Mouse (Mus musculus) layer of hippocampus, adult 11-12 months (tissue): ENCODE measurements at regions not wholly inside any gene's neighbourhood (a gene's known extent, or its start where the extent isn't known, plus 50 kb on each side); places are given as distances from the start of the nearest gene placed in this dataset.
A peak's percentile ranks its signal among the peaks of the same experiment; 100 is the strongest.

Experiments
- DNase-seq: peaks from one replicate; pipeline ENCODE4 v3.0.0; 2022; ENCODE audit warnings: low spot score

GRCm38 (mm10) chr2:178660071-178660470 is 229.7 kb downstream of the Cdh26 start:
- DNase-seq, result no peak

DNA sequence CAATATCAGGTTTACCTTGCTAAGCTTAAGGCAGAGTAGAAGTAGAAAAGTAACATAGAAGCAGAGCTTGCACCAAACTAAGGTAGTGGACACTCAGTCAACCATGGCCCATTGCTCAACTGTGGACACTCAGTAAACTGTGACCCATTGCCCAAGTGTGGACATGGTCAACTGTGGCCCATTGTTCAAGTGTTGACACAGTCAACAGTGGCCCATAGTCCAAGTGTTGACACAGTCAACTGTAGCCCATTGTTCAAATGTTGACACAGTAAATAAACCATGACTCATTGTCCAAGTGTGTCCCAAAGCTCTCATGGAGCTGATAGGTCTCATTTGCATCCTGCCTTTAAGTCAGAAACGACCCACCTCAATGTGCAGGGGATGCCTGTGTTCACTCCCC is 232.1 kb downstream of the Cdh26 start:
- DNase-seq, result no peak

DNA sequence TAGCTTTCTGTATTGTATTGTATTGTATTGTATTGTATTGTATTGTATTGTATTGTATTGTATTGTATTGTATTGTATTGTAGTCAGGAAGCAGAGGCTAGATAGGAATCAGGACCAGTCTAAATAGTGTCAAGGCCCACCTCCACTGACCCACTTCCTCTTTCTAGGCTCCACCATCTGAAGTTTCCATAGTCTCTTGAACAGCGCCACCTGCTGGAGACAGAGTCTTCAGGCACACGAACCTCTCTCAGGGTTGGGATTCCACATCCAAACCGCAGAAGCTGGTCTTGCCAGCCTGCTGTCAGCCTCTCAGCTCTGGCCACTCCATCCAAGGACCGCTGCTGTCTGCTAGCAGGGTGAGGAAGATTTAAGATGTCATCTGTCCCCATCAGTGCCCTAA is 234.6 kb downstream of the Cdh26 start:
- peak; percentile 67 for DNase-seq

DNA sequence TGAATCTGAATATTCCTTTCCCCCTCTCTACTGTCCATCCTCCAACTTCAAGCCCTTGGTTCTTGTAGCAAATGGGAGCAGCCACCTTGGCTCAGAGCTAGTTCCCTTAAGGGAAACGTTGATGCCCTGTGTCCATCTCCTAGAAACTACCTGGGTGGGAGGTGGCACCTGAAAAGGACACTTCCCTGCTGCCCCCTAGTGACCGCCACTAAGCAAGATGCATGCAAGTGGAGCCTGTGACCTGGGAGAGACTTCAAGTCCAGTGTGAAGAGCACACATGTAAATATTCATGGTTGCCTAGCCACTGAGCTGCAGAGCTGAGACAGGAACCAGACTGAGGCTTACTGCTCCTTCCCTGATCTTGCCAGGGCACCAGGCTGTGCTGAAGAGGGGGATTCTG is 238.1 kb downstream of the Cdh26 start:
- DNase-seq, result no peak

DNA sequence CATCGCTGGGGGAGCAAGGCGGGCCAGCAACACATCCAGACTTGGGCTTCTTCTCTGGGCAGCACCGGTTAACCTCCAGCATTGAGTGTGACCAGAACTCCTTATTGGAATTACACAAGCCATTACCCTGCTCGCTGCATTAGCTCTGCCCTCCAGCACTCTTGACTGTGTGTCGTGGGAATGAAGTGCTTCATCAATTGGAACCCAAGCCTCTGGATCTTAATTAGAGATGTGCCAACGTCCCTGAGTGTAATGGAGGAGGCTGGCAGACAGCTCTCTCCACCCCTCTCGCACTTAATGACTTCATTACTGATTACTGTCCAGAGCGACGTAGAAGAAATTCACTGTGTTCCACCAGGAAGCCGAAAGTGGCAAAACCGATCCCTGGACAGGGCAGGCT is 240.6 kb downstream of the Cdh26 start:
- DNase-seq, result no peak

DNA sequence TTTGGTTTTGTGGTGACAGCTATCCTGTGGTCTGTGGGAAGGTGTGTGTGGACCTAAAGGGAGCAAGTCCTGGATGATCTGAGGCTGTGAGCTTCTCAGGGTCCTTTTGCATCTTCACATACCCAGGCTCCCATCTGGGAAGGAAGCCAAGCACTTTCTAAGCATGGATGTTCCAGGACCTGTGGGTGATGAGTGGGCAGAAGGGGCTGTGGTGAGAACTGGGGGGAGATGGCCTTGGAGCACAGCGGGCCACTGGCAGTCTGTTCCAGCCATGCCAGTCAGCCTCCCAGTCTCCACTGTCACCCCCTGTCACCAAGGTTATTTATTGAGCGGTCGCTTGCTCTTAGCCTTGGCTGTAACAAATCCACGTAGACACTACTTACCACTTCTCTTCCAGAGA is 243.3 kb downstream of the Cdh26 start:
- no peak for DNase-seq

DNA sequence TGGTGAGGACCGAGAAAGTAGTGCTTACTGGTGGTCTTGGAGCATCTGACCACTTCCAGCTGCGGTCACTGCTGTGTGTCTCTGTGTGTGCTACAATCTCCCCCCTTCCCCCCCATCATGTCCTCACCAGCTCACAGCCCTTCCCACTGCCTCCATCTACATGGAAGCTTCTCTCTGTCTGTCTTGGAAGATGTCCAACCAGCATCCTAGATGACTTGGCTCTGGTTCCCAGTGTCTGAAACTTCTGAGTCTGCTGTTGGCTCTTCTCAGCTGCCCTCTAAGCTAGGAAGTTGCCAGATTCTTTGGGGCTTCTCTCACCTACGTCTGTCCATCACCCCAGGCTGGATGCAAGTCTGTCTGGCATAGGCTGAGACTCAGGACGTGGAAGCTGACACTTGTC is 244.3 kb downstream of the Cdh26 start:
- no peak for DNase-seq

GRCm38 (mm10) chr2:178676970-178677369 is 246.6 kb downstream of the Cdh26 start:
- DNase-seq, result no peak

DNA sequence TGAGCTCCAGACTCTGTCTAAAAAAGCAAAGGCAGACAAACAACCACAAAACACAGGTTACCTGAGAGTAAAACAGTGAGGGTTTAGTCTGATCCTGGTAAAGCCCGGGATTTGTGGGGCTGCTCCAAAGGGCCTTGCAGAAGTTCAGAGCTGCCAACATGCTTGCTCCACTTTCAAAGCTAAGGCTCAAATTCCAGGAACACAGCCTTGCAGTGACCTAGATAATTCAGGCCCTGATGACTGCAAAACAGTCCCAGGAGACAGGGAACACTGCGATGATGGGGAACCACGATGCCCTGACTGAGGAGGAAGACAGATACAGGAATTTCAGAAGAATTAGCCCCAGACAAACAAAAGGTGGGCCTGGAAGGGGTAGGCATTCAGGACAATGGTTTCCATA is 250.0 kb downstream of the Cdh26 start:
- no peak for DNase-seq

GRCm38 (mm10) chr2:178684026-178684958 is 254.0 kb downstream of the Cdh26 start:
- DNase-seq, result no peak

DNA sequence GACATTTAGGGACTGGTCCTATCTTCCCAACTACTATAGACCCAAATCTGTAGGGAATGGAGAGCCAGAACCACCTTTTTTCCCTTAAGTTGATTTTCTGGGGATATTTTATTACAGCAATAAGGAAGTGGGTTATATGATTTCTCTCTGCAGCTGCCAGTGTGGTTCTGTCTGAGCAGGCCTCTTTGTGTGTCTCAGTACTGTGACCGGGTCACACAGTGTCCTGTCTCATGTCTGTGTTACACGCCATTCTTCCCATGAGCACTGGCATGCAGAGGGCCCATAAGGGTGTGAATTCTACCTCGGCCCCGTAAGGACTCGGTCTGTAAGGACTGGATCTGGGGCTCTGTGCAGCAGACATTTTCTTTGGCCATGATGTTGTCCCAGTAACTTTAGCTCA is 254.9 kb downstream of the Cdh26 start:
- no peak for DNase-seq

GRCm38 (mm10) chr2:178686167-178686601 is 255.9 kb downstream of the Cdh26 start:
- no peak for DNase-seq

DNA sequence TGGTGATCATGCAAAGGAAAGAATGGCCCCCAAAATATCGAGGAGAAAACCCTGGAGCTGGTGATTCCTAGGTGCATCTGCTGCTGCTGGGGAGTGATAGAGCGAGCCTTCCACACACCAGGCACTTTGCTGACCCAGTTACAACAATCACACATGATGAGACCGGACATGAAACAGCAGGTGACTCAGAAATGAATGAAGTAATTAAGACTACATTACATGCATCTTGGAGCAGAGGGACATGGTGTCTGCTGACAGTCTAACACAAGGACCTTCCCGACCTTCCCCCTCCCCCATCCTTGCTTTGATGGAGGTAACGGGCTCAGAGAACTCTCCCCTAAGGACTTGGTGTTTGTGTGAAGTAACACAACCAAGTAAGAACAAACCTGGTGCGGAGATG is 258.3 kb downstream of the Cdh26 start:
- DNase-seq, result no peak

GRCm38 (mm10) chr2:178691190-178691864 is 261.0 kb downstream of the Cdh26 start:
- no peak for DNase-seq

DNA sequence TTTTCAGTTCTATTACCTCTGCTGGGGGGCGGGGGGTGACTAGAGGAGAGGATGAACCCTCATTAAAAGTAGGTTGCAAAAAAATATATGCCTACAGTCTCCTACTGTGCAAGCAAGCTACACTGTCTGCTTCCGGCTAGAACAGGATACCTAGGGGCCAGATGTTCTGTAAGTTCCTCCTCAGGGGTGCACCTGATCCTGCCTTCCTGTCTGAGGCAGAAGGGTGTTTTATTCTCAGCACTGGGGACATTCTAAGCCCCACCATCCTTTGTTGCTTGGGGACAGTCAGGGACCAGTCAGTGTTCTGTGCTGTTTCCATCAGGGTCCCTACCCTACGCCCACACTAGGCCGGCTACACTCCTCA is 261.5 kb downstream of the Cdh26 start:
- no peak for DNase-seq

- DNase-seq, result no peak
Measured at GRCm38 (mm10) chr2:178692231-178692630, 261.9 kb downstream of the Cdh26 start.

- peak; percentile 76 for DNase-seq
Measured at GRCm38 (mm10) chr2:178698648-178699047, 268.3 kb downstream of the Cdh26 start.

DNA sequence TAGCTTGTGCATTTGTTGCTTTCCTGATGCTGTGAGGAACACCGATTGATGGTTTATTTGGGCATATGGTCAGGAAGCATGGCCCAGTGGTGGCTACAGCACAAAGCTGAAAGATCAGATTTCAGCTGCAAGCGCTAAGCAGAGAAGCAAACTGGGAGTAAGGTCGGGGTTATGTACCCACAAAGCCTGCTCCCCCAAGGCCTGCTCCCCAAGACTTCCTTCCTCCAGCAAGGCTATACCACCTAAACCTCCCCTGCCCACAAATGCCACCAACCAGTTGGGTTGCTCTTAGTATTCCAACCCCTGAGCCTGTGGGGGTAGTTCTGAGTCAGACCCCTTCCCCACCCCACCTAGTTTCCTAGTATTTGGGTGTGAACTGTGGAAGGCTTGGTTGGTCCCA is 270.5 kb downstream of the Cdh26 start:
- DNase-seq, result no peak

DNA sequence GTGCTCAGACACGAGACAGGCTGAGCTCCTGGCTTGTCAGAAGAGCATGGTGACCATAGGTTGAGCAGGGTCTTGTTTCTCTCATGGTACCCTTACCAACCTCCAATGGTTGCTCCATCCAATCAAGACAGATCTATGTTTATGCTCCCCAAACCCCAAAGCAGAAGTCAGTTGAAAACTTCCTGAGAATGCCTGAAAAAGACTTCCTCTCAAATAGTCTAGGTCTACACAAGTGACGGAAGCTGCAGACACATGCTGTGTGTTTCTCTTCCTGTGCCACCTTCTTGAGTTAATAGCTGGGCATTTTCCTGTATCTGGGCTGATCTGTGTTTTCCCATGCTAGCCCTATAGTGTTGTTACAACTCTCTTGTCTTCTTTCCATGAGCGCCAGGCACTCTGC is 274.2 kb downstream of the Cdh26 start:
- DNase-seq, result no peak

DNA sequence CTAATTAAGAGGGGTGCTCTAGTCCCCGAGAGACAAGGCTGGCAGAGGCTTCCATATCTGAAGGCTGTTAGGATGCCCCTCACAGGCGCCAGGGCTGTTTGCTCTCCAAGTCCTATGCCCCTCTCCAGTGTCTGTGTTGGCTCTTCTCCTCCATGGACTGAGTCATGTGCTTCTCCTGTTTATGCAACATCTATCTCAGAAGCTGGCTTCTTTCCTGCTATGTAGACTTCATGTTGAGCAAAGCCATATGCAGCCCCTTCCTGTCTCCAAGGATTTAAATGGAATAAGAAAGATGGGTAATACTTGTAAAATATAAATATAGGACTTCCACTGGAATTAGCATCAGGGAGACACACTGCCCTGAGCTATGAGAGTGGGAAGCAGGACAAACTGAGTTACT is 278.3 kb downstream of the Cdh26 start:
- no peak for DNase-seq

- DNase-seq, result no peak
Measured at GRCm38 (mm10) chr2:178709192-178709881, 279.0 kb downstream of the Cdh26 start.

- DNase-seq, result no peak
Measured at GRCm38 (mm10) chr2:178710001-178710400, 279.7 kb downstream of the Cdh26 start.

DNA sequence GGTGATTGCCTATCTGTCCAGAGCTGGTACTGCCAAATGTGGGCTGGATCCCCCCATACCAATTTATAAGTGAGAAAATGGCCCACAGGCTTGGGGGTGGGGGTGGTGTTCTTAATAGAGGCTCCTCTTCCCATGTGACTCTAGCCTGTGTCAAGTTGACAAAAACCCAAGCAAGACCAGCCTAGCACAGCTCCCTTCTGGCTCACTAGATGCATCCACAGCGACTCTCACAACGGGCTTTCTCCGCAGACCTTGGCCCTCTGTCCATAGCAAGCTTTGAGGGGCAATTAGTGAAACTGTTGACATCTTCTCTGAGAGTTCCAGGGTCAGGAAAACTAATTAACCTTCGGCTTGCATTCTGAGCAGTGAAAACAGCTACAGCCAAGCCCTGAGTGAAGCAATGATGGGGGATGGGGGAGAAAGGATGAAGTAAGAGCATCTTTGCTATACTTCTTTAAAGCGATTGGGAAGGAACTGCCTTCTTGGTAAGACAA is 281.3 kb downstream of the Cdh26 start:
- DNase-seq, result no peak
